Mouse (Mus musculus) right cerebral cortex, postnatal 14 days (tissue): ENCODE data around the gene Rps6kl1.
A peak's percentile ranks its signal among the peaks of the same experiment; 100 is the strongest.
"Not testable (repeated sequence)": the region's sequence is repeated elsewhere in the genome, so short reads cannot be mapped to it uniquely, and the experiment has no call there.

Source experiments
- DNase-seq: peaks from one replicate; pipeline ENCODE4 v3.0.0; 2022

Gene Rps6kl1

GRCm38 (mm10) chr12:85175087-85175675, 24.1 kb upstream of the Rps6kl1 start:
- no peak for DNase-seq

DNA sequence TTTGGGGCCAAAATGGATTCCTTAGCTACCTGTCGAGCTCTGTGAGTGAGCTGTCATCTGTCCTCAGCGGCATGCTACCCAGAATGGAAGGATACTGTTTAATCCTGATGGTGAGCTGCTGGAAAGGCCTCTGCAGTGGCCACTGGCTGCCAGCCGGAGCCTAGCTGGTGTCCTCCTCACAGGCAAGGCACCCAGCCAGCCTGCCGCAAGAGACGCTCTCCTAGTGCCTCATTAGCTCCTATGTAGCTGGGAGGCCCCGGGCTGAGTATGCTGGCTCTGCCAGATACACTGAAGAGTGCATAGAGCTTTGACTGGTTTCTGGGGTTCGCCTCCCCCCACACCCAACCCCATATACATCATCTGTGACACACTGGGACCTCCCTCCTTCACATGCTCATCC, 23.0 kb upstream of the Rps6kl1 start:
- DNase-seq: no peak

DNA sequence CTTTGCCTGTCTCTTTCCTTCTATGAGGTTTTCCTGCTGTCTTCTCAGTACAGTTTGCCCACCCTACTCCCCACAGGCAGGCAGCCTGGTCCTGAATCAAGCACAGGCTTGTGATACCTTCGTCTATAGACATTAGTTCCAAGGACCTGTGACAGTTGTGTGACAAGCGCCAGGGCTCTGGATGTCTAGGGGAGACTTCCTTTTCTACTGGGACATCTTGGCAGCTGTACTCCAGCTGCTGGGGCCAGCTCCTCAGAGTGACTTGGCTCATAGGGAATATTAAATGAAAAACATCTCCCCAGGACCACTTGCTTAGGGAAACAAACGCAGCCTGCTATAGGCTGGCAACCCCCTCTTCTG, 19.9 kb upstream of the Rps6kl1 start:
- no peak for DNase-seq

GRCm38 (mm10) chr12:85170284-85170947, 19.4 kb upstream of the Rps6kl1 start:
- no peak for DNase-seq

DNA sequence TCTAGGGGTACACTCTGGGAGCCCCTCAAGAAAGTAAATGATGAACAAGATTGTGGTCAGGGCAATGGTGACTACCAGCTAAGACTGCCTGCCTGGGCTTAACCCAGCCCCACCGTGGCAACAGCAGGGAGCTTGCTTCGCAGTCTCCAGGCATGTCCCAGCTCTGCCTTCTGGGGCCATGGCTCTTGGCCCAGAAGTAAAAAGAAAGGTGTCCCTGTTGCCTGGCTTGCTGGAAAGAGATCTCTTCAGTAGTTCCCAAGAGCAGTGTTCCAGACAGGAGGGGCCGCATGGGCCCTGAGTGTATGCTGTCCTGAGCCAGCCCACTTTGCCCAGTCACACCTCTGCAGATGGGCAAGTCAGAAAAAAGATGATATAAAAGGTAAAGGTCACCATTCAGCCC, 18.8 kb upstream of the Rps6kl1 start:
- no peak for DNase-seq

GRCm38 (mm10) chr12:85169117-85169858, 18.2 kb upstream of the Rps6kl1 start:
- DNase-seq: peak; percentile 95

- no peak for DNase-seq
Measured at GRCm38 (mm10) chr12:85166631-85167030, 15.6 kb upstream of the Rps6kl1 start.

- no peak for DNase-seq
Measured at GRCm38 (mm10) chr12:85164996-85165395, 13.9 kb upstream of the Rps6kl1 start.

- DNase-seq: no peak
Measured at GRCm38 (mm10) chr12:85159592-85159991, 8.5 kb upstream of the Rps6kl1 start.

GRCm38 (mm10) chr12:85158801-85159200, 7.7 kb upstream of the Rps6kl1 start:
- no peak for DNase-seq

GRCm38 (mm10) chr12:85157797-85158460, 6.9 kb upstream of the Rps6kl1 start:
- no peak for DNase-seq

GRCm38 (mm10) chr12:85156324-85156723, 5.3 kb upstream of the Rps6kl1 start:
- DNase-seq: no peak

GRCm38 (mm10) chr12:85153011-85153410, 1.9 kb upstream of the Rps6kl1 start:
- no peak for DNase-seq

DNA sequence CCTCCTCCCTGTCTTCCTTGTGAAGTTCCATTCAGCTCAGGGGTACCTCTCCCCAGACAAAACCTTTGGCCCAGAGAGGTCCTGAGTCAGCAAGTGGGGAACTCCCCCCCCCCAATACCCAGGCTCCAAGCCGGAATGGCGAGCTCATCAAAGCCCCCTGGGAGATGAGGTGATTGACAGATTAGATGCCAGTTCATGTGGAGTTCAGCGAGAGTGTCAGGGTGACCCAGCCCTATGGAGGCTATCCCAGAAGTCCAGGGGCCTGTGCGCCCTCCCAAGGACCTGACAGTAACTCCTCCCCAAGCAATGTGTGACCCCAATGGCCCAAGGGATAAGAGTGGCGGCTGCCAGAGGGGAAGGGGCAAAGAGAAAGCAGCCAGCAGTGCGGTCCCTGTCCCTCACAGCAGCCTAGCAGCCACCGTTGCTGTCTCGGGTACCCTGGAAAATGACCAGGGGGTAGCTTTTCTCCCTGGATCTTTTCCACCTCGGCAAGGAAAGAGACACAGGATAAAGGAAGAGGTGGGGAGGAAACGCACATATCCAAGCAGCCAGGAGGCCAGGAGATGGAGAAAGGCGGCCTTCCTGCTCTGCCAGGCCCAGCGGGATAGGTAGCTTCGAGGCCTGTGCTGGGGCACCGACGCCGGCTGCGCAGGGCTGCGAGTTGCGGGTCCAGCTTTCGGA, 603 bp downstream of the Rps6kl1 start:
- no peak for DNase-seq

DNA sequence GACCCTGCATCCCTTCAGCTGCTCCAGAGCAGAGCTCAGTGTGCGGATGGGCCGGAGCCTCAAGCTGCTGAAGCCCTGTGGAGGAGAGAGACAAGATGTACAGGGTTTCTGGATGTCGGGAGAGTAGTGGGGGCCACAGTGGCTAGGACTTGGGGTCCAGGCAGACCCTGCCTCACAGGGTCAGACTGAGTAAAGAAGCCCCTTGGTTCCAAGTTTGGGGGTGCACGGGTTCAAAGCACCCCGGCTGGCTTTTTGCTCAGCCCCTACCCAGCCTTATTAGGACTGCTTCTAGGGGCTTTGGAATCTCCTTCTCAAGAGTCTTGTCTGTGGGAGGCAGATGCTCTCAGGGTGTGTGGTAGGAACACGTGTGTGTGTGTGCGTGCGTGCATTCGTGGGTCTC, 4.2 kb downstream of the Rps6kl1 start:
- no peak for DNase-seq

DNA sequence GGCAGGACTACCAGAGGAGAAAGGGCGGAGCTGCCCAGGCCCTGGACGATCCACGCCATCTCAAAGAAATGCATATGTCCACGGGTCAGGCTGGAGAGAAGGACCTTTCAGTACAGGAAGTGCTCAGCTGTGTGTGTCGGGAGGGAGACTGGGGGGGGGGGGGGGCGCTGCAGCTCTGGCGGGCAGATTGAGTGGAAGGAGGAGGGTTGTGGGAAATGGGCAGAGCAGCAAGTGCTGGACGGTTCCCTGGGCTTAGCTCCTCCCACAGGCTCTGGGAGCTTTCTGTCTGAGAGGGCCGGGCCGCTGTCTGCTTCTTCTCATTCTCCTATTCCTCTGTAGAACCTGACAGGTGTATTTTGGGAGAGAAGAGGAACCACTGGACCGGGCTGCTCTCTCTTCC, 4.7 kb downstream of the Rps6kl1 start:
- no peak for DNase-seq

DNA sequence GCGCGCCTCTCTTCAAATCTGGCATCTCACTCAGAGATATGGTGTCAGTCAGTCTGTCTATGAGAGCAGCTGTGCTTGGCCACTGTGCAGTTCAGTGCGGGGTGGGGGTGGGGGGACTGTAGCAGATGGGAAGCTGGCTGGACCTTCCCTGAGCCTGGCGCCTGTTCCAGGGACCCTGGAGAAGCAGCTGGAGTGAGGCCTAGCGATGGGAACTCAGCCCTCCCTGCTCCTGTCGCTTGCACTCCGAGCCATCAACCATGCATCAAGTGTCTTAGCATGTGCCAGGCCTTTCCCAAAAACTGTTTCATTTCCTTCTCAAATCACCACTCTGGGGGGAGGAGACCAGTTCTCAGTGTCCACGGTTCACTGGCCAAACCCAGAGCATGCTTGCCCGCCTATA, 5.4 kb downstream of the Rps6kl1 start:
- no peak for DNase-seq

DNA sequence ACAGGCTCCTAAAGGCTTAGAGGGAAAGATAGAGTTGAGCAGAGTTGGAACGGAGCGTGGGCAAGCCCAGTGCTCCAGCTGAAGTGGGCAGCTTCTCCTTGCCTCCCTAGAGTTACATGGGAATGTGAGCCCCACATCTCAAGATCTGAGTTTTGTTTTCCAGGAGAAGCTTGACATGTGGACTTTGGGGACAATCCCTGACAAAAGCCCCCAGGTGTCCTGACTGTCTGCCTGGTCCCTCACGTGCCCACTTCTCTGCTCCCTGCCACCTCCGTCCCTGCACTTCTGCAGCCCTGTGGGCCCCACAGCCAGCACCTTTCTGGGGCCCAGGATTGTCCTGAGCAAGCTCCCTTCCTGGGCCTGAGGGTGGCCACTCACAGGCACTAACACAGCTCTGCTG, 6.2 kb downstream of the Rps6kl1 start:
- no peak for DNase-seq

- not testable (repeated sequence) for DNase-seq
Measured at GRCm38 (mm10) chr12:85144276-85144675, 6.8 kb downstream of the Rps6kl1 start.

DNA sequence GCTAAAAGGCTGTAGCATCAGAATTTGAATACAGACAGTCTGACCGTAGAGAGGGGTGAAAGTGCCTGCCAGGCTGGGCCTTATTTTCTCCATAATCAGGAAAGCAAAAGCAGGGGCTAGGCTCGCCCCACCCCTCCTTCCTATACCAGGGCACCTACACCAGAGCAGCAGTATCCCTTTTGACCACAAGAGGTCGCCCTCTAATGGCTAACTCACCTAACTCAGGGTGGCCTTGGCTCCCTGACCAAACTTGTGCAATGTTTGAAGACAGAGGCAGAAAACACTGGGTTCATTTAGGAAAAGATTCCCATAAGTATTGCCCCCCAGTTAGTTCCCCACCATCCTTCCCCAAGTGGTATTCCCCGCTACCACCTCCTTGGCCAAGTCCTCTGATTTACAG, 8.3 kb downstream of the Rps6kl1 start:
- peak; percentile 84 for DNase-seq

GRCm38 (mm10) chr12:85141096-85141495, 10.0 kb downstream of the Rps6kl1 start:
- no peak for DNase-seq

DNA sequence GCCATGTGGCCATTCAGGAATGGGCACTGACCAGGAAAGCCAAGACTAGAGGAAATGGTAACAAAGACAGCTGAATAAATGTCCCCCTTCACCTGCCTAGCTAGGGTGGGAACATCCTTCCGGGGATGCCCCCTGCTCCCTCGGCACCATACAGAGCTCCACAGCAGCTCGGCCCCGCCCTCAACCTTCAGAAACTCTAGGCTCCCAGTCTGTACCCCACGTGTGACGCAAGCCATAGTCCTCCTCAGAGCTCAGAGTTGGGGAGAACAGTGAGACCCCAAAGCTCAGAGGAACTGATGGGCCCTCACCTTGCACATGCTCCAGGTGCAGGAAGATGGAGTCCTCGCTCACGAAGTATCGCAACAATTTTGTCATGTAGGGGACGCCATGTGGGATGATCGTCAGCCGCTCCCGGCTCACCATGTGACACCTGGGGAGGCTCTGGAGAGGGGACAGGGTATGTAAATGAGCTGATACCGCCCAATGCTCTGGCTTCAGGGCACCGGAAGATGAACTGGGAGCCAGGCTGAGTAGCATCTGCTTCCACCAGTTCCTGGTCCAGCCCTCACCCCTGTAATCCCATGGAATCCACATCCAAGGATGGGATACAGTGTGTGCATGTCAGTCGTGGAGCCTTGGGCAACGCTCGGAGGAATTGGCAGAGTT, 10.9 kb downstream of the Rps6kl1 start:
- DNase-seq: no peak

DNA sequence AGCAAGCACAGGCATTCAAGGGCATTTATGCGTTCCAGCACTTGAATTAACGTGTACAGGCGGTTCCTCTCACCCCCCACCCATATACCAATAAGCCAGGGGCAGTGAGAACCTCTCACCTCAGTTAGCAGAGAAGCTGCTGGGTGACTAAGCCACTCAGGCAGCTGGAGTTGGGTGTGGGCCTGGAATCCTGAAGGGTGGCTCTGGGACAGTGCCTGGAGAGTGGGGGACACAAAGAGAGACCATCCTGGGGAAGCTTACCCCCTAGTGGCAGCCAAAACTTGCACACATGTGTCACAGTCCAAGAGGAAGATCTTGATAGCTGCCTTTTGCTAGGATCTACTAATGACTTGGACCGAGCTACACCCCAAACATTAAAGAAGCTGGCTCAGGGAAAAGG, 14.4 kb downstream of the Rps6kl1 start:
- no peak for DNase-seq
